Mouse (Mus musculus): ENCODE data around the gene Supt16. TPM values are rescaled to one million over a fixed set of nuclear protein-coding genes. Genes with fewer than 3 reads are reported as not detected.

Supt16 gene
- polyA plus RNA-seq (2014; fragmentation: Illumina TruSeq; extraction: RNeasy Lipid Tissue Mini Kit (QIAGEN cat#74804); ENCODE audit: low read depth, low replicate concordance), result 67.2 TPM

DNA sequence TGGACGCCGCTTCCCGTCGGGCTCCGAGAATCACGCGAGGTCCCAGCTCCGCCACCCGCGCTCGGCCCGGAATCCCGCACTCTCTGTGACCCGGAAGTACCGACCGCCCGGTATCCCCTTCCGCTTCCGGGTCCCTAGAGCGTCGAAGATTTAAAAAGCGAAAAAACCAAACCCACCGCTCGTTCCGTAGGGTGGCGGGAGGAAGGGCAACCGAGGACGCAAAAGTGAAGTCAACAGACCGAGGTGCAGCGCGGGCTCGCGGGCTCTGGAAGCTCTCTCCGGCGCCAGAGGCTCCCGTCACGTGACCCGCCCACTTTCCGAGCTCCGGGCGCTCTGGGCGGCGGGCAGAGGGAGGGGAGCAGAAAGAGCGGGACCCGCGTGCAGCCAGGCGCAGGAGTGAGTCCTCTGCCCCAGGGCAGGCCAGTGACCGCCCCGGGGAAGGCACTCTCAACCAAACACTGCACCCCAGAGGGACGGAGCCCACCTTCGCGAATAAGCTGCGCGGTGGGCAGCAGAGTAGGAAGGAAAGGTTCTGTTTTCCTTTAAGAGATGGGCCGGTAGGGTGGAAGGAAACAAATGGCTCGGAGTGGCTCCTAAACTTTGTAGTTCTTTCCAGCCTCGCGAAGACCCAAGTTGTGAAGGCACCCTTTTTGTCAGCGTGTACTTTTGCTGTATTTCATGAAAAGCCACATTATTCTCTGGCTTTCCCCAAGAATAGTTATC, at the start of gene Supt16:
Gene Supt16 (minus strand): TSS at position 261 of the 723 bp plus-strand sequence.

Other genes with a start within 250 kb of the Supt16 start
- 1.4 TPM for gene Arhgef40, start 212.7 kb downstream of the Supt16 start, polyA plus RNA-seq (2014; fragmentation: Illumina TruSeq; extraction: RNeasy Lipid Tissue Mini Kit (QIAGEN cat#74804); ENCODE audit: low read depth, low replicate concordance)
- not detected for gene Tmem253, start 181.8 kb downstream of the Supt16 start, polyA plus RNA-seq (2014; fragmentation: Illumina TruSeq; extraction: RNeasy Lipid Tissue Mini Kit (QIAGEN cat#74804); ENCODE audit: low read depth, low replicate concordance)
- gene Zfp219, start 176.7 kb downstream of the Supt16 start, polyA plus RNA-seq (2014; fragmentation: Illumina TruSeq; extraction: RNeasy Lipid Tissue Mini Kit (QIAGEN cat#74804); ENCODE audit: low read depth, low replicate concordance), result 3.2 TPM
- 0.15 TPM for gene Olfr221, start 155.0 kb downstream of the Supt16 start, polyA plus RNA-seq (2014; fragmentation: Illumina TruSeq; extraction: RNeasy Lipid Tissue Mini Kit (QIAGEN cat#74804); ENCODE audit: low read depth, low replicate concordance)
- gene Hnrnpc, start 93.4 kb downstream of the Supt16 start, polyA plus RNA-seq (2014; fragmentation: Illumina TruSeq; extraction: RNeasy Lipid Tissue Mini Kit (QIAGEN cat#74804); ENCODE audit: low read depth, low replicate concordance), result 187 TPM
- gene Rpgrip1, start 86.7 kb downstream of the Supt16 start, polyA plus RNA-seq (2014; fragmentation: Illumina TruSeq; extraction: RNeasy Lipid Tissue Mini Kit (QIAGEN cat#74804); ENCODE audit: low read depth, low replicate concordance), result 341 TPM
- 86.5 TPM for gene Chd8, start 60.4 kb upstream of the Supt16 start, polyA plus RNA-seq (2014; fragmentation: Illumina TruSeq; extraction: RNeasy Lipid Tissue Mini Kit (QIAGEN cat#74804); ENCODE audit: low read depth, low replicate concordance)
- 38.3 TPM for gene Tox4, start 81.7 kb upstream of the Supt16 start, polyA plus RNA-seq (2014; fragmentation: Illumina TruSeq; extraction: RNeasy Lipid Tissue Mini Kit (QIAGEN cat#74804); ENCODE audit: low read depth, low replicate concordance)
- gene Rab2b, start 82.1 kb upstream of the Supt16 start, polyA plus RNA-seq (2014; fragmentation: Illumina TruSeq; extraction: RNeasy Lipid Tissue Mini Kit (QIAGEN cat#74804); ENCODE audit: low read depth, low replicate concordance), result 31.9 TPM
- 16.2 TPM for gene Mettl3, start 107.7 kb upstream of the Supt16 start, polyA plus RNA-seq (2014; fragmentation: Illumina TruSeq; extraction: RNeasy Lipid Tissue Mini Kit (QIAGEN cat#74804); ENCODE audit: low read depth, low replicate concordance)
- 0.46 TPM for gene Sall2, start 131.3 kb upstream of the Supt16 start, polyA plus RNA-seq (2014; fragmentation: Illumina TruSeq; extraction: RNeasy Lipid Tissue Mini Kit (QIAGEN cat#74804); ENCODE audit: low read depth, low replicate concordance)
- not detected for gene Olfr1513, start 159.0 kb upstream of the Supt16 start, polyA plus RNA-seq (2014; fragmentation: Illumina TruSeq; extraction: RNeasy Lipid Tissue Mini Kit (QIAGEN cat#74804); ENCODE audit: low read depth, low replicate concordance)
- gene Olfr1512, start 181.8 kb upstream of the Supt16 start, polyA plus RNA-seq (2014; fragmentation: Illumina TruSeq; extraction: RNeasy Lipid Tissue Mini Kit (QIAGEN cat#74804); ENCODE audit: low read depth, low replicate concordance), result not detected
- gene Olfr1511, start 200.0 kb upstream of the Supt16 start, polyA plus RNA-seq (2014; fragmentation: Illumina TruSeq; extraction: RNeasy Lipid Tissue Mini Kit (QIAGEN cat#74804); ENCODE audit: low read depth, low replicate concordance), result not detected
- not detected for gene Olfr1510, start 217.0 kb upstream of the Supt16 start, polyA plus RNA-seq (2014; fragmentation: Illumina TruSeq; extraction: RNeasy Lipid Tissue Mini Kit (QIAGEN cat#74804); ENCODE audit: low read depth, low replicate concordance)
- 2.7 TPM for gene Olfr1509, start 245.6 kb upstream of the Supt16 start, polyA plus RNA-seq (2014; fragmentation: Illumina TruSeq; extraction: RNeasy Lipid Tissue Mini Kit (QIAGEN cat#74804); ENCODE audit: low read depth, low replicate concordance)

All from testis, adult 10 weeks (tissue).